Mouse (Mus musculus): ENCODE data around the gene Slc22a18.

Gene Slc22a18

DNA sequence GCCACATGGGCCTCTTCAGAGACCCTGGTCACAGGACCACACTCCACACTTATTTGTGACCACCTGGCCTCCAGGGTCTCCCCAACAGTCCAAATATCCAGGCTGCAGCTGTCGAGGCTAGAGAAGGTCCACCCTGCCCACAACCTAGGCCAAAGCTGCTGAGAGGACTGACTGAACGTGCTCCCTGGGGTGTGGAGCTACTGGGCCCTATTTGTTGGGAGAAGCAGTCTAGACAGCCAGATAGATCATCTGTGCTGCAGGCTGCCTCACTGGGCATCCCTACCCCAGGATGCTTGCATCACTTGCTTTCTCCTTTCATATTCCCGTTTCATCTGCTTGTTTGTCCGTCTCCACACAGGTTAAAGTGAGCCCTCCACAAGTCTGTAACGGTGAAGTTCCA lies 11.0 kb upstream of the Slc22a18 start:
- no peak for DNase-seq (ENCODE audit: low read depth, low spot score)

GRCm38 (mm10) chr7:143463865-143464415 lies 9.6 kb upstream of the Slc22a18 start:
- peak; percentile 81 for DNase-seq (ENCODE audit: low read depth, low spot score)

- DNase-seq (ENCODE audit: low read depth, low spot score), result peak; percentile 57
Measured at GRCm38 (mm10) chr7:143464811-143465560, 8.6 kb upstream of the Slc22a18 start.

GRCm38 (mm10) chr7:143466099-143466677 lies 7.3 kb upstream of the Slc22a18 start:
- peak; percentile 82 for DNase-seq (ENCODE audit: low read depth, low spot score)

DNA sequence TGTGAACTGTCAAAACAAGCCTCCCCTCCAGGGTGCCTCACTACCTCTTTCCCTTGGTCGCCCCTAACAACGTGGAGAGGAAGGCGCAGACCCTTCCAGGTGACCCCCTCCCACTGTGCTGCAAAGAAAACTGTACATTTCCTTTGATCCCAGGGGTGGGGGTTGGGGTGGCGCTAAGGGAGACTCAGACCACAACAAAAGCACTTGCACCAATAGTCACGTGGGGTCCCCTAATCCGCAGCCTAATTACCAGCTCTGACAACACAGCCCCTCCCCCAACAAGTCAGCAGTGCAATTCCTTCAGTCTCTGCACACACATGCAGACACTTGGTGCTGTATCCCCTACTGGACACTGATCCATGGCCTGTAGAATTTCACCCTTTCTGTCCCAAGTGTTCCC lies 5.8 kb upstream of the Slc22a18 start:
- no peak for DNase-seq (ENCODE audit: low read depth, low spot score)

GRCm38 (mm10) chr7:143469946-143470345 lies 3.6 kb upstream of the Slc22a18 start:
- DNase-seq (ENCODE audit: low read depth, low spot score), result peak; percentile 75

- no peak for DNase-seq (ENCODE audit: low read depth, low spot score)
Measured at GRCm38 (mm10) chr7:143474811-143475210, 1.3 kb downstream of the Slc22a18 start.

DNA sequence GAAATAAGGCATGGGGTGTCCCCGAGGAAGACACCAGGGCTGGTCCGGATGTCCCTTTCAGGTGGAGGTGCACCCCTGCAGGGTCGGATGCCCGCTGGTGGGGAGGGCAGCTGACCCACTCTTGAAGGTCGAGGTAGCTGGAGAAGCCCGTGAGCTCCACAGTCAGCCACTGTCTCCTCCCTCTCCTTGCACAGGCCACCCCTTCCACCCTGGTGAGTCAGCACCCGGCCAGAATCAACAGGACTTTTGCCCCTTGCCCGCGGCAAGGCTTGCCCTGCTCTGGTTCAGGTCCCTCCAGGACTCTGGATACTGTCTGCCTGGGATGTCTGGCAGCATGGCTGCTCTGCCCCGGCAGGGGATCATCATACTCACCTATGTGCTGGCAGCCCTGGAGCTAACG lies 2.3 kb downstream of the Slc22a18 start:
- DNase-seq (ENCODE audit: low read depth, low spot score), result no peak

DNA sequence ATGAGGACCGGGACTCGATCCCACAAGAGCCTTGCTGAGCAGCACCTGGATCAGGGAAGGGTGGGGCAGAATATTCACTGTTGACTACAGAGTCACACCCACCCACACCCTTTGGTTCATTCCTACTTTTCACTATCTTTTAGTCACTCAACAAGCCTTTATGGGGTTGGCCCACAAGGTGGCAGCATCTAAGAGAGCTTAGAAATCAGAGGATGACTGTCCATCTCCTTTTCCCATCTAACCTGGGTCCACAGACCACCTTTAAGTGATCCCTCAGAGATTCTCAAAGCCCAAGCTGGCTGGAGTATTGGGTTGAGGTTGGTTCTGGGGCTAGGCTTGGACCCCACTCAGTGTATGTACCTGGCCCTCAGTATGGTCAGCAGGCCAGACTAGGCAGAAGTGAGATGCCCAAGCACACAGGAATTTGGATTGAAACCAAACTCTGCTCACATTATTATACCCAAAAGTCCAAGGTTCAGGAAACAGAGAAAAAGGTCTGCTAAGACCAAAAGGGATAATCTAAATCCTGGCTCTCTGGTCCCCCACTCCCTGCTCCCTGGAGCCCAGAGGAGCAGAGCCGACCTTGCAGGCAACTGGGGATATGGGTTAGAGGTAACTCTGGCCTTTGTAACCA lies 3.3 kb downstream of the Slc22a18 start:
- no peak for DNase-seq (ENCODE audit: low read depth, low spot score)

GRCm38 (mm10) chr7:143477800-143478199 lies 4.3 kb downstream of the Slc22a18 start:
- no peak for DNase-seq (ENCODE audit: low read depth, low spot score)

GRCm38 (mm10) chr7:143480498-143480897 lies 7.0 kb downstream of the Slc22a18 start:
- peak; percentile 81 for DNase-seq (ENCODE audit: low read depth, low spot score)

DNA sequence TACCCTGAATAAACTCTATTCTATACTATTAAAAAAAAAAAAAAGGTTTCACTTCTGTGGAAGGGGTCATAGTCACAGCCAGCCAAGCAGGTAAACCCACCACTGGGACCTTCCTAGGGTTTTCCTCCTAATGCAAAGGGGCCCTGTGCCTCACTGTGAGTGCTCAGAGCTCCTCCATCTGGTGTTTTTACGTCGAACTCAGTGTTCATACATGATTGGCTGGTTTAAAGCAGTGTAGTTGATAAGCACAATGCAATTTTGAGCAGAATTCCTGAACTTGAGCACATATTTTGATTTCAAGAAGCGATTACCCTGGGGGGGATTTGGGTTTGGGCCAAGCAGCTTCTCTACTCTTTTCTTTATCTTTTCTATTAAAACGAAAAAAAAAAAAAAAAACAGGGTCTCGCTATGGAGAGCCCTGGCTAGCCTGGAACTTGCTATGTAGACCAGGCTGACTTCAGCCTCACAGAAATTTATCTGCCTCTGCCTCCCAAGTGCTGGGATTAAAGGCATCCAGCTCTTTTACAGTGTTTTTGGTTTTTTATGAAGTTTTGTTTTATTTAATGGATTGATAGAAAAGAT lies 8.4 kb downstream of the Slc22a18 start:
- DNase-seq (ENCODE audit: low read depth, low spot score), result no peak

DNA sequence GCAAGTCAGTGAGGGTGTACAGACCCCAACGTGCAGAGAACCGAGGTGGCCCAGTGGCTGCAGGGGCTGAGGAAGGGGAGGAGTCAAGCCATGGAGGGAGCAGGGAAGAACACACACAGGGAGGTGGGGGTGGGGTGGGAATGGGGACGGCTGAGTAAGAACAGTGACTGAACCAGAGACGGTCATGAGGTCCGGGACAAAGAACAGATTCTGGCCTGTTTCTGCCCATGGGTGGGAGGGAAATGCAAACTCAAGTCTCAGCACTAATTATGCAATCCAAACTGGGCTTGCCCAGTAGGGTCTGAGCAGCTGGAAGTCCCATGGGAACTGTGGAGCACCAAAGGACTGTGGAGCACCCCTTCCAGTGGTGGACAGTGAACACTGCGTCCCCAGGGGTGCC lies 9.0 kb downstream of the Slc22a18 start:
- no peak for DNase-seq (ENCODE audit: low read depth, low spot score)

GRCm38 (mm10) chr7:143489735-143490134 lies 16.2 kb downstream of the Slc22a18 start:
- DNase-seq (ENCODE audit: low read depth, low spot score), result no peak

- DNase-seq (ENCODE audit: low read depth, low spot score), result no peak
Measured at GRCm38 (mm10) chr7:143493616-143494126, 20.1 kb downstream of the Slc22a18 start.

- DNase-seq (ENCODE audit: low read depth, low spot score), result no peak
Measured at GRCm38 (mm10) chr7:143495104-143495961, 21.8 kb downstream of the Slc22a18 start.

DNA sequence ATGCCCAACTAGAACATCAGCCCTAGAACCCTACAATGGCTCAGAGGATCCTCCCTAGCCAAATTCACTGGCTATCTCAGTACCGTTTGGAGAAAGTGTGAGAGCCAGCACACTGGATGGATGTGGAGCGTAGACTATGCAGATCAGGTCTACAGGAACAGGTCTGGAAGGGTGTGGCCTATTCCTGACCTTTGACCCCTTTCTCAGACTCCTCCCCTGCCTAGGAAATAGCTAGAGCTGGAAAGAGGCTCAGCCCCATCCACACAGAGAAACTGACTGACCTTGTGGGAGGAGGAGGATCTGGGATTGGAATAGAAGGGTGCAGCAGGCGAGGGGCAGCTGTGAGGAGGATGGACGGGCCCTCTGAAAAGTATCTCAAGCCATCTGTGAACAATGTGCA lies 25.0 kb downstream of the Slc22a18 start:
- no peak for DNase-seq (ENCODE audit: low read depth, low spot score)

GRCm38 (mm10) chr7:143500912-143501311 lies 27.4 kb downstream of the Slc22a18 start:
- no peak for DNase-seq (ENCODE audit: low read depth, low spot score)

- DNase-seq (ENCODE audit: low read depth, low spot score), result peak; percentile 64
Measured at GRCm38 (mm10) chr7:143501643-143502417, 28.3 kb downstream of the Slc22a18 start.
